Mouse (Mus musculus): ENCODE measurements around the gene Ctnnbl1.

DNA sequence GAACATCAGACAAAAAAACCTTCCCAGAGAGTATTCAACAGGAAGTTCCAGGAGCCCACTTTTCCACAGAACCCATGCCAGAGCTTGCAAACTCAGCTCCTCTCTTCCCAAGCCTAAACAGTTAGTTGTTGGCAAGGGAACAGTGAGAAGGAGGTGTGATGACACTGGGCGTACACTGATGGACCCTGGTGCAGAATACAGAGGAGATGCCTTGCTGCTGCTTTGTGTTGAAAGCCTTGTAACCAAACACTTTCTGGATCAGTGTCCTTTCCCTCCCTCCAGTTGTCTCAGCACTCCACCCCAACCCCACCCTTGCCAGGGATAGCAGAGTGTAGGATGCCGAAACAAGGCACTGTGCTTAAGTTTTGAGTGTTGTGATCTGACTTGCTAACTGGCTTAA, 107.5 kb downstream of the Ctnnbl1 start:
- no peak for TF ChIP-seq CTCF (IDR thresholded peaks at IDR 0.05; ENCODE audit: extremely low read depth, insufficient read depth, insufficient read length, insufficient replicate concordance)
- TF ChIP-seq POLR2A (IDR thresholded peaks at IDR 0.05; ENCODE audit: low read depth, low read length) = no peak
